Mouse (Mus musculus) right cerebral cortex, adult 18-20 months (tissue): Measurements from ENCODE around the gene Gm28230.

Experiments used
- DNase-seq: peaks from one replicate; pipeline ENCODE4 v3.0.0; 2022; ENCODE audit warnings: mixed read lengths

The Gm28230 gene

GRCm38 (mm10) chr2:74781386-74781785, 54.9 kb downstream of the Gm28230 start:
- DNase-seq, result no peak

- DNase-seq, result no peak
Observed at GRCm38 (mm10) chr2:74795531-74795930, 69.0 kb downstream of the Gm28230 start.
